12 mouse cellular contexts compared by ENCODE assay signal in the genomic region with DNA sequence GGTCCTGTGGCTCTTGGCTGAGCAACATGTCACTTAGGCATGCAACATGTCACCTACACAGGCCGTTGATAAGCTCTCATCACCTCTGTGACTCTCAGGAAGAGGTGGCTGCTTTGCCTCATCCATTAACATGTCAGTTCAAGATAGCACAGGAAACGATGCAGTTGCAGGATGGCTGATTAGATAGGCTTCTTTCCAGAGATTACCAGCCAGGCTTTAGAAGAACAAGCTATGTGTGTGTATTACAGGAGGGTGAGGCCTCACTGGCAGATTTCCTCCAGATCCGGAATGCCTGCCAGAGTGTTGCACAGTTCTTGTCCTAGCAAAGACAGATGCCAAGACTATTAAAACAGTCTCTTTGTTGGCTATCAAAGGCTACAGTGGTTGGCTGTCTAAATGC.
A peak's percentile ranks its signal among the peaks of the same experiment; 100 is the strongest.
DNase-seq lines count a peak whose midpoint lies in the region; ATAC-seq lines count a peak whose summit lies in the region.
"Had no signal": no experiment of that assay in that cellular context is flagged by ENCODE, and none has a peak within 500 bp of the region (broad histone marks: within the 10 kb centered on the region; RNA-seq: fewer than 3 reads in every experiment).

No protein-coding gene starts in this region.

- H3K4me1 ChIP-seq in heart, embryonic 13.5 days = peaks cover 28% of the 10 kb centered on the region
- H3K4me1 ChIP-seq: liver, embryonic 15.5 days had no signal

- WGBS in heart, embryonic 13.5 days = under 1% methylated on average over 3 of the region's 3 CpGs

- peak; percentile 10 for DNase-seq in testis, postnatal 14 days (ENCODE audit: low spot score)
- no peak for DNase-seq in testis, postnatal 10 days (ENCODE audit: low spot score)
- DNase-seq in kidney, postnatal 25 days = peak; percentile 19 to 50
- DNase-seq in cerebellum, adult 18-20 months = no peak
- DNase-seq in left cerebral cortex, adult 8-10 months (ENCODE audit: low spot score in 2 of 2) = no peak
- DNase-seq in yolk sac, embryonic 10.5 days (ENCODE audit: low spot score) = no peak
- DNase-seq: cerebellum, adult 9-10 months; right cerebral cortex, adult 18-20 months had no signal

- H3K27ac ChIP-seq in heart, embryonic 13.5 days (replicated peaks) = peak overlapping the region; percentile 51
- H3K27ac ChIP-seq: hindbrain, embryonic 14.5 days; liver, embryonic 15.5 days had no signal

- H3K4me2 ChIP-seq in heart, embryonic 13.5 days = peak overlapping the region; percentile 42
- H3K4me2 ChIP-seq: hindbrain, embryonic 14.5 days; liver, embryonic 15.5 days had no signal

- peak; percentile 66 for ATAC-seq in heart, embryonic 13.5 days (ENCODE audit: extremely low read depth, insufficient number of reproducible peaks, low FRiP score, low TSS enrichment)
- ATAC-seq: activated CD4-positive, CD25-positive, alpha-beta regulatory T cell, adult 4 months had no signal

- 0 out of 2 replicates have a peak, but pooled peaks cover 3% of the 10 kb centered on the region for H3K27me3 ChIP-seq in heart, embryonic 13.5 days (replicated peaks)
- H3K27me3 ChIP-seq: liver, embryonic 15.5 days had no signal

- H3K9me3 ChIP-seq in heart, embryonic 13.5 days = no peaks in the 10 kb centered on the region
- H3K9me3 ChIP-seq: liver, embryonic 15.5 days had no signal

- no peaks in the 10 kb centered on the region for H3K36me3 ChIP-seq in heart, embryonic 13.5 days
- H3K36me3 ChIP-seq: liver, embryonic 15.5 days had no signal

- no peak overlapping the region for H3K4me3 ChIP-seq in heart, embryonic 13.5 days
- H3K4me3 ChIP-seq: liver, embryonic 15.5 days had no signal

- no peak overlapping the region for H3K9ac ChIP-seq in heart, embryonic 13.5 days
- H3K9ac ChIP-seq: hindbrain, embryonic 14.5 days; liver, embryonic 15.5 days had no signal

Comparison
In these comparisons a context has a peak if more than half of its experiments do, and no peak if none do; other contexts are left out.
1. DNase-seq: peak in testis, postnatal 14 days (single experiment) and kidney, postnatal 25 days (2 of 2); none in testis, postnatal 10 days (single experiment), cerebellum, adult 18-20 months (0 of 2), left cerebral cortex, adult 8-10 months (0 of 2) and yolk sac, embryonic 10.5 days (single experiment).